Mouse (Mus musculus): Measurements from ENCODE around the gene Map1b. TPM values are rescaled to one million over a fixed set of nuclear protein-coding genes. Genes with fewer than 3 reads are reported as not detected.

Map1b gene
- total RNA-seq, 1 experiment: 21.2 TPM

DNA sequence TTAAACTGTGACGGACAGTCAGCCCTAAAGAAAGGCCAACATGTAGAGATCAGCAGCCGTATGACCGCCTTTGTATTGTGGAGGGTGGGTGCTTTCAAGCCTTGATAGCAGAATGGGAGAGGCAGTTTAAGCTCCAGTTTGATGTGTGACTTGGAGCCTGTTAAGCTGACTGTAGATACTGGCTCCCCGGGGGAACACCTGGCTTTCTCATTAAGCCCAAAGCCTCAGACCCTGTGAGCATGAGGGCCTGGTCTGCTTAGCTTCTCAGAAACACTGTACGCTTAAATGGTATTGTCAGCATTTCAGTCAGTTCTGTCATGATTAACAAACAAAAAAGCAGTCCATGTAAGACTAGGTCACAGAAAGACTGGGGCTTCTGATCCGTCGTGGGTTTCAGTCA lies 142.7 kb downstream of the Map1b start:
- no peaks in the 10 kb centered on the region for H3K4me1 ChIP-seq (ENCODE audit: control insufficient read depth in 2 of 2, insufficient read depth in 2 of 2, low read length in 2 of 2, poor library complexity in 1 of 2)
- no peak for DNase-seq (ENCODE audit: low read depth, low spot score)
- in situ Hi-C loops (cut with MboI; ENCODE audit: low sequenced_read_pairs in 2 of 2, unreplicated experiment in 2 of 2): loop anchor here (10.0 to 25.0 kb wide), 2 partner anchors 464 to 471 kb away; no protein-coding TSS in a partner anchor
- no peak for TF ChIP-seq ZC3H11A (IDR thresholded peaks at IDR 0.05; ENCODE audit: borderline replicate concordance, low read depth, low read length)
- no peak for TF ChIP-seq HCFC1 (IDR thresholded peaks at IDR 0.05; ENCODE audit: borderline replicate concordance, insufficient read depth, low read length)
- no peak for TF ChIP-seq CHD2 (IDR thresholded peaks at IDR 0.05; ENCODE audit: low read depth, low read length)
- no peak for TF ChIP-seq MAFK (IDR thresholded peaks at IDR 0.05; ENCODE audit: insufficient read depth, low read depth, low read length)
- TF ChIP-seq ZNF384 (IDR thresholded peaks at IDR 0.05; ENCODE audit: low read depth, low read length): no peak
- no peak overlapping the region for H3K4me3 ChIP-seq (ENCODE audit: insufficient read depth in 1 of 2, low read depth in 1 of 2, low read length in 2 of 2, poor library complexity in 1 of 2, severe bottlenecking in 1 of 2)
- H3K9me3 ChIP-seq (ENCODE audit: control insufficient read depth, insufficient read depth, low read depth, low read length): no peaks in the 10 kb centered on the region
- H3K27ac ChIP-seq (ENCODE audit: insufficient read depth, low read depth, low read length, poor library complexity, severe bottlenecking): no peak overlapping the region
- no peak overlapping the region for H3K9ac ChIP-seq (ENCODE audit: insufficient read depth, low read depth, low read length, poor library complexity, severe bottlenecking)
- H3K36me3 ChIP-seq (ENCODE audit: control insufficient read depth, insufficient read depth, low read length, poor library complexity, severe bottlenecking): peaks cover 8% of the 10 kb centered on the region; the same call in 1 of the 2 replicates

Other genes starting within 250 kb of the Map1b start
- gene Ptcd2, start 171.8 kb downstream of the Map1b start, total RNA-seq (2012; rRNA removed): 18.2 and 24.6 TPM in 2 replicates
- 34.5 and 35.4 TPM in 2 replicates for gene Mrps27, start 171.8 kb downstream of the Map1b start, total RNA-seq (2012; rRNA removed)

Data from ES-E14 (cell line).